Mouse (Mus musculus) embryonic fibroblast, embryonic 13.5 days (primary cell): ENCODE data around the gene Atp8a1.

Experiments used
- CTCF ChIP-seq: IDR thresholded peaks from 2 replicates; pipeline ENCODE4 v1.5.1; 2011; ENCODE audit warnings: mild to moderate bottlenecking, control low read depth, low read length, moderate library complexity, borderline replicate concordance; ENCODE audit not compliant: insufficient read depth
- POLR2A ChIP-seq: IDR thresholded peaks from 2 replicates; pipeline ENCODE4 v1.6.1; 2011; ENCODE audit warnings: low read depth, mild to moderate bottlenecking, control low read depth, low read length, moderate library complexity

DNA sequence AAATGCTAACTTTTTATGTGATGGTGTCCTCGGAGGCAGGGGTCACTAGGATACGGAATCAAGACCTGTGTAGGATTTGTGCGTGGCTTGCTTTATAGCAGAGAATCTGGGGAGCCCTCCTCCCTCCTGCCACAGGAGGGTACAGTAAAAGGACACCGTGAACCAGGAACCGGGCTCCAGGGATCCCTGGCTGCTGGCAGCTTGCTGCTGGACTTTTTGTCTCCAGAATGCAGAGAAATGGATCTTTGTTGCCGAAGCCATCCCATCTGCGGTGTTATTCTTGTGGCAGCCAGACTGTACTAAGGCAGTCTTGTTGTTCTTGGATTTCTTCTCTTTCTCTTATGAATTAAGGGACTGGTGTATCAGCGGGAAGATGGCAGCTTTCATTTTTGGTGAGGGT lies 159.2 kb downstream of the Atp8a1 start:
- TF ChIP-seq CTCF (no peak), POLR2A (no peak)
